Mouse (Mus musculus) testis, adult 2 months (tissue): ENCODE data around the gene Myocd.

Experiments used
- CTCF ChIP-seq: fragments of 200-500 bp; IDR thresholded peaks from 2 replicates; pipeline ENCODE4 v1.5.1; 2012; ENCODE audit warnings: low read depth, mild to moderate bottlenecking, inconsistent platforms, low read length, moderate library complexity; ENCODE audit not compliant: control insufficient read depth, insufficient read depth, insufficient replicate concordance
- POLR2A ChIP-seq: fragments of 200-500 bp; IDR thresholded peaks from 2 replicates; pipeline ENCODE4 v1.6.1; 2012; ENCODE audit warnings: low read depth, mild to moderate bottlenecking, inconsistent platforms, low read length, moderate library complexity; ENCODE audit not compliant: control insufficient read depth

- TF ChIP-seq POLR2A: no peak
- no peak for TF ChIP-seq CTCF
Observed at GRCm38 (mm10) chr11:65255564-65255963, 14.2 kb downstream of the Myocd start.
